Mouse (Mus musculus): Measurements from ENCODE around the gene Kdelr1. TPM values are rescaled to one million over a fixed set of nuclear protein-coding genes. Genes with fewer than 3 reads are reported as not detected.

Gene Kdelr1
- total and polyA plus RNA-seq, 3 experiments, result 107 to 254 (median 126) TPM

- peak overlapping the region; percentile 79 for H3K27ac ChIP-seq
- peaks cover 7% of the 10 kb centered on the region for H3K27me3 ChIP-seq (ENCODE audit: control insufficient read depth, insufficient read depth, low read length)
- peak; percentile 95 to 96 for DNase-seq
- H3K36me3 ChIP-seq (ENCODE audit: control insufficient read depth, insufficient read depth, low read length), result no peaks in the 10 kb centered on the region
- H3K79me2 ChIP-seq (replicated peaks; ENCODE audit: control insufficient read depth, insufficient read depth, low read length), result no peaks in the 10 kb centered on the region
- H3K4me3 ChIP-seq, result peak overlapping the region; percentile 59
- H3K4me1 ChIP-seq (ENCODE audit: control insufficient read depth, insufficient read depth, low read length), result peaks cover 2% of the 10 kb centered on the region; the same call in 1 of the 2 replicates
- intact Hi-C loops (cut with DNase I), result loop anchor here (2.0 kb wide), 1 partner anchor 35 kb away; the partner anchor contains the start of gene Grwd1
- peak overlapping the region; percentile 95 for H3K9ac ChIP-seq (ENCODE audit: low read depth, low read length)
- 1% methylated on average over 115 of the region's 117 CpGs for WGBS
- TF ChIP-seq POLR2A (IDR thresholded peaks at IDR 0.05; ENCODE audit: insufficient read depth, low read depth, low read length), result peak; percentile 68
- TF ChIP-seq EP300 (IDR thresholded peaks at IDR 0.05; ENCODE audit: insufficient read depth, low read depth, low read length), result no peak
- TF ChIP-seq CTCF (IDR thresholded peaks at IDR 0.05), result no peak
Observed at GRCm38 (mm10) chr7:45865925-45866910, 6.4 kb upstream of the Kdelr1 start.

DNA sequence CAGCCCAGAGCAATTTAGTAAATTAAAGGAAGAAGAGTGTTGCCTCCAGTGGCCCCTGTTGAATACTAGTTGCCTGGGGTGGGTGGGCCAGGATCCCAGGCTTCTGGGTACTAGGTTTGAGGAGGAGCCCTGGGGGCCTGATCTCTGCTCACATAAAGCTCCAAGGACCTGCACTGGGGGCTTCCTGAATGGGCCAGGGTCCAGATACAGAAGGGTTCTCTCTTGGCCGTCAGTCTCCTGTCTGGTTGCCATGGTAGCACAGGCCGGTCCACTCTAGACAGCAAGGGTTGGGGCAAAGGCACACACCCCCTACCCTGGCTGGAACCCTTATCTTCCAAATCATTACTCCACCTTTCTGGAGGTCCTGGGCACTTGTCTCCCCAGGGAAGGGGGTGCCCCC, 4.7 kb upstream of the Kdelr1 start:
- intact Hi-C loops (cut with DNase I), result loop anchor here (2.0 kb wide), 1 partner anchor 37 kb away; the partner anchor contains the start of gene Grwd1
- Histone ChIP-seq H3K4me3 (no peak overlapping the region), H3K36me3 (ENCODE audit: control insufficient read depth, insufficient read depth, low read length) (no peaks in the 10 kb centered on the region), H3K27me3 (ENCODE audit: control insufficient read depth, insufficient read depth, low read length) (peaks cover 7% of the 10 kb centered on the region), H3K4me1 (ENCODE audit: control insufficient read depth, insufficient read depth, low read length) (peaks cover 2% of the 10 kb centered on the region; the same call in 1 of the 2 replicates), H3K27ac (no peak overlapping the region), H3K79me2 (replicated peaks; ENCODE audit: control insufficient read depth, insufficient read depth, low read length) (no peaks in the 10 kb centered on the region), H3K9ac (ENCODE audit: low read depth, low read length) (no peak overlapping the region)
- TF ChIP-seq EP300 (IDR thresholded peaks at IDR 0.05; ENCODE audit: insufficient read depth, low read depth, low read length), result no peak
- TF ChIP-seq CTCF (IDR thresholded peaks at IDR 0.05), result no peak
- no peak for TF ChIP-seq POLR2A (IDR thresholded peaks at IDR 0.05; ENCODE audit: insufficient read depth, low read depth, low read length)
- 67% methylated on average over 2 of the region's 2 CpGs for WGBS
- DNase-seq, result no peak

DNA sequence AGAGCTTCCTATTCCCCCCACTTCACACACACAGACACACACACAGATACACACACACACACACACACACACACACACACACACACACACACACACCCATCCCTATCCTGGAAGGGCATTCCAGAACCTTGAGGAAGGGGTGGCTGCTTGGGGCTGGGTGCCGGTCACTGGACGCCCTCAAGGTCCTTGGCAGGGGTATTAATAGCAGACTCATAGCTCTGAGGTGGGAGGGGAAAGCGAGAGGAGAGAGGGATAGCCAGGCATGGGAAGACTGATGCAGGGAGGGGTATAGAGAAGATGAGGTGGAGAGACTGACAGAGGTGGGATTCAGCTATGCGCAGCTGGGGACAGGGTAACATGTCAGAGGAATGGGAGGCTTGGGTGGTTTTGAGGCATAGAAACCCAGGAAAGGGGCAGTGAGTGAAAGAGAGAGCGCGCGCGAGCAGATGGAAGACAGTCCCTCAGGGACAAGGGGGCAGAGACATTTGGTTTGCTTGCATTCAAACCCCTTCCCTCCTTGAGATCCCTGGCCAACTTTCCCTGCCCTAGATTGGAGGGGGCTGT, 3.4 kb upstream of the Kdelr1 start:
- Histone ChIP-seq H3K27me3 (ENCODE audit: control insufficient read depth, insufficient read depth, low read length) (peaks cover 7% of the 10 kb centered on the region), H3K4me3 (no peak overlapping the region), H3K4me1 (ENCODE audit: control insufficient read depth, insufficient read depth, low read length) (peaks cover 7% of the 10 kb centered on the region), H3K9ac (ENCODE audit: low read depth, low read length) (no peak overlapping the region), H3K36me3 (ENCODE audit: control insufficient read depth, insufficient read depth, low read length) (peaks cover 1% of the 10 kb centered on the region), H3K27ac (no peak overlapping the region), H3K79me2 (replicated peaks; ENCODE audit: control insufficient read depth, insufficient read depth, low read length) (0 out of 2 replicates have a peak, but pooled peaks cover under 1% of the 10 kb centered on the region)
- TF ChIP-seq CTCF (IDR thresholded peaks at IDR 0.05) (no peak), POLR2A (IDR thresholded peaks at IDR 0.05; ENCODE audit: insufficient read depth, low read depth, low read length) (no peak)
- 28% methylated on average over 8 of the region's 8 CpGs for WGBS
- no peak for DNase-seq
- intact Hi-C loops (cut with DNase I), result no loop called here

GRCm38 (mm10) chr7:45869787-45870186, 2.8 kb upstream of the Kdelr1 start:
- no peak overlapping the region for H3K9ac ChIP-seq (ENCODE audit: low read depth, low read length)
- WGBS, result 9% methylated on average over 14 of the region's 14 CpGs
- intact Hi-C loops (cut with DNase I), result no loop called here
- TF ChIP-seq POLR2A (IDR thresholded peaks at IDR 0.05; ENCODE audit: insufficient read depth, low read depth, low read length) (no peak), EP300 (IDR thresholded peaks at IDR 0.05; ENCODE audit: insufficient read depth, low read depth, low read length) (no peak), CTCF (IDR thresholded peaks at IDR 0.05) (no peak)
- H3K27ac ChIP-seq, result no peak overlapping the region
- DNase-seq, result peak in 1 of 2 experiments; percentile 36
- H3K79me2 ChIP-seq (replicated peaks; ENCODE audit: control insufficient read depth, insufficient read depth, low read length), result 0 out of 2 replicates have a peak, but pooled peaks cover 3% of the 10 kb centered on the region
- H3K4me1 ChIP-seq (ENCODE audit: control insufficient read depth, insufficient read depth, low read length), result peaks cover 10% of the 10 kb centered on the region
- peaks cover 7% of the 10 kb centered on the region for H3K27me3 ChIP-seq (ENCODE audit: control insufficient read depth, insufficient read depth, low read length)
- H3K36me3 ChIP-seq (ENCODE audit: control insufficient read depth, insufficient read depth, low read length), result peaks cover 7% of the 10 kb centered on the region
- H3K4me3 ChIP-seq, result no peak overlapping the region

- Histone ChIP-seq H3K27me3 (ENCODE audit: control insufficient read depth, insufficient read depth, low read length) (peaks cover 7% of the 10 kb centered on the region), H3K9ac (ENCODE audit: low read depth, low read length) (peak overlapping the region; percentile 43), H3K4me3 (no peak overlapping the region), H3K79me2 (replicated peaks; ENCODE audit: control insufficient read depth, insufficient read depth, low read length) (0 out of 2 replicates have a peak, but pooled peaks cover 5% of the 10 kb centered on the region), H3K36me3 (ENCODE audit: control insufficient read depth, insufficient read depth, low read length) (peaks cover 10% of the 10 kb centered on the region), H3K4me1 (ENCODE audit: control insufficient read depth, insufficient read depth, low read length) (peaks cover 12% of the 10 kb centered on the region), H3K27ac (no peak overlapping the region)
- WGBS, result 4% methylated on average over 30 of the region's 30 CpGs
- intact Hi-C loops (cut with DNase I), result no loop called here
- DNase-seq, result no peak
- TF ChIP-seq POLR2A (IDR thresholded peaks at IDR 0.05; ENCODE audit: insufficient read depth, low read depth, low read length) (no peak), EP300 (IDR thresholded peaks at IDR 0.05; ENCODE audit: insufficient read depth, low read depth, low read length) (no peak), CTCF (IDR thresholded peaks at IDR 0.05) (no peak)
Observed at GRCm38 (mm10) chr7:45870282-45871058, 2.1 kb upstream of the Kdelr1 start.
